Mouse (Mus musculus) erythroblast, adult 5-6 weeks (primary cell): Measurements from ENCODE around the gene Ptger2. TPM values are rescaled to one million over a fixed set of nuclear protein-coding genes. Genes with fewer than 3 reads are reported as not detected.
"Not testable (repeated sequence)": the region's sequence is repeated elsewhere in the genome, so short reads cannot be mapped to it uniquely, and the experiment has no call there.

Experiments used
- ATAC-seq: replicated peaks from 2 replicates; pipeline ENCODE4 v1.8.0; 2016; ENCODE audit warnings: moderate number of reproducible peaks, mild to moderate bottlenecking, moderate TSS enrichment, inconsistent platforms; ENCODE audit not compliant: poor library complexity, low FRiP score, severe bottlenecking
- total RNA-seq, 2 experiments: library from RNA; stranded (forward) in 1 of 2; stranded (reverse) in 1 of 2; fragments of 150-400 nt in 1 of 2; fragments of 200-764, 138-1000 nt in 1 of 2; gene quantifications; 2 replicates each; pipeline versions ENCODE4 v1.2.3 to v1.2.4; 2015 to 2017; ENCODE audit warnings: low replicate concordance in 2 of 2

The Ptger2 gene
- total RNA-seq (2015; ENCODE audit: low replicate concordance) (0.21 and 1.7 TPM in 2 replicates), total RNA-seq (2017; ENCODE audit: low replicate concordance) (0.42 and 0.85 TPM in 2 replicates)

- ATAC-seq = not testable (repeated sequence)
Observed at GRCm38 (mm10) chr14:44987674-44988355, at the start of gene Ptger2. Gene Ptger2 (plus strand): TSS chr14:44988195.

- no peak for ATAC-seq
Observed at GRCm38 (mm10) chr14:44960746-44961145, 27.2 kb upstream of the Ptger2 start.

GRCm38 (mm10) chr14:44977278-44977677 lies 10.7 kb upstream of the Ptger2 start:
- not testable (repeated sequence) for ATAC-seq

GRCm38 (mm10) chr14:44979887-44980286 lies 8.1 kb upstream of the Ptger2 start:
- no peak for ATAC-seq

GRCm38 (mm10) chr14:44981490-44981889 lies 6.5 kb upstream of the Ptger2 start:
- no peak for ATAC-seq

- no peak for ATAC-seq
Observed at GRCm38 (mm10) chr14:44984106-44984505, 3.9 kb upstream of the Ptger2 start.

GRCm38 (mm10) chr14:44986248-44986647 lies 1.7 kb upstream of the Ptger2 start:
- no peak for ATAC-seq

GRCm38 (mm10) chr14:44988456-44989016 lies 541 bp downstream of the Ptger2 start:
- no peak for ATAC-seq

- no peak for ATAC-seq
Observed at GRCm38 (mm10) chr14:44989017-44989721, 1.2 kb downstream of the Ptger2 start.

GRCm38 (mm10) chr14:44989751-44990150 lies 1.8 kb downstream of the Ptger2 start:
- no peak for ATAC-seq

GRCm38 (mm10) chr14:44994337-44994736 lies 6.3 kb downstream of the Ptger2 start:
- ATAC-seq = no peak

- ATAC-seq = no peak
Observed at GRCm38 (mm10) chr14:45000086-45000769, 12.2 kb downstream of the Ptger2 start.

- no peak for ATAC-seq
Observed at GRCm38 (mm10) chr14:45005698-45006283, 17.8 kb downstream of the Ptger2 start.

GRCm38 (mm10) chr14:45009242-45009641 lies 21.2 kb downstream of the Ptger2 start:
- no peak for ATAC-seq

- no peak for ATAC-seq
Observed at GRCm38 (mm10) chr14:45011260-45011659, 23.3 kb downstream of the Ptger2 start.

- no peak for ATAC-seq
Observed at GRCm38 (mm10) chr14:45011671-45012070, 23.7 kb downstream of the Ptger2 start.

GRCm38 (mm10) chr14:45021551-45021950 lies 33.6 kb downstream of the Ptger2 start:
- no peak for ATAC-seq

GRCm38 (mm10) chr14:45034293-45034692 lies 46.3 kb downstream of the Ptger2 start:
- ATAC-seq = no peak

GRCm38 (mm10) chr14:45036579-45036978 lies 48.6 kb downstream of the Ptger2 start:
- ATAC-seq = no peak

- ATAC-seq = no peak
Observed at GRCm38 (mm10) chr14:45038052-45038451, 50.1 kb downstream of the Ptger2 start.
